Mouse (Mus musculus): Measurements from ENCODE around the gene Kif17.
A peak's percentile ranks its signal among the peaks of the same experiment; 100 is the strongest.

Gene Kif17

DNA sequence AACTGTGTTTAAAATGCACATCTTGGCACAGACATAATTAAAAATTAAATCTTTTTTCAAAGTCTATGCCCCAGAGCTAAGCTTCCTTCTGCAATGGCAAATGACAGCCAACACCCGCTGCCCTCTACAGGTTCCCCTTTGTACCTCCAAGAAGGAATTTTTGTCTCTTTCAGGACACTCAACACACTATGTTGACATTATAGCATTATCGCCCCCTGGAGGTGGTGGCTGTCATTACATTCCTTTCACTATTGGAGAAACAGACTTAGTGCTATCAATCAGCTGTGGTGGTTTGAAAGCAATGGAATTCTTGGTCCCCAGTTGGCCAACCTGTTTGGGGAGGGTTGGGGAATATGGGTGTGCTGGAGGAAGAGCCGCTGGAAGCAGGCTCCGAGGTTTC lies 89.7 kb downstream of the Kif17 start:
- peak; percentile 50 for DNase-seq (ENCODE audit: low read depth, low spot score)

DNA sequence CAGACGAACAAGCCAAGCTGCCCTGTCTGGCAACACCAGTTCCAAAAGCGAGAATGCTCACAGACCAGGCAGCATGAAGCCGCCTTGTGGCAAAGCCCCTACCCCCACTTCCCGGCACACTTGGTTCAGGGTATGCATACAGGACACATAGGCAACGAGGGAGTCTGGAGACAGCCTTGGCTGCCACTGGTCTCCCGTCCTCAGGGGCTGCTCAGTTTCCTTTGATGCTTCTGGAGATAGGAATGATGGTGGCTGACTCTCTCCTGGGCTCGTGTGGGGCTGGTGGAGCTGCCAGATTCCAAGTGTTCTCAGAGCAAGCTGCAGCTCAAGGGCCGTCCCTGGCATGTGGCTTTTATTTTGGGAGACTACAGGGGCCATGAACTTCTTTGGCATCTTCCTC lies 91.2 kb downstream of the Kif17 start:
- no peak for DNase-seq (ENCODE audit: low read depth, low spot score)

GRCm38 (mm10) chr4:138342048-138342447 lies 91.8 kb downstream of the Kif17 start:
- DNase-seq (ENCODE audit: low read depth, low spot score): no peak

DNA sequence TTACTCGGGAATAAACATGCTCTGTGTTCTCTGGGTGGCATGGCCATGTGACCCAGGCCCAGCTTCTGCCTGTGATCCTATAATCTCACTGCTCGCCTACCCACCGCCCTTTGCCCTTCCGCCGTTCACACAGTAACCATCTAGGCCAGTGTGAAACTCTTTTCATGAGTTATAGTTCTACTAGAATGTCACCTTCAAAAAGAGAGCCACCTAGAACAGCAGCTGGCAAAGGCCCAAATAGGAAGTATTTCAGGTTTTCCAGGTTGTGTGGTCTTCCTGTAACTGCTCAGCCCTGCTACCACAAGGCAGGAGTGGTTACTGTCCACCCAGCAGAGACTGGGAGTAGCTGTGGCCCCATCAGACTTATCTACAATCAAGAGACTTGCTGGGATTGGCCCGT lies 92.5 kb downstream of the Kif17 start:
- no peak for DNase-seq (ENCODE audit: low read depth, low spot score)

DNA sequence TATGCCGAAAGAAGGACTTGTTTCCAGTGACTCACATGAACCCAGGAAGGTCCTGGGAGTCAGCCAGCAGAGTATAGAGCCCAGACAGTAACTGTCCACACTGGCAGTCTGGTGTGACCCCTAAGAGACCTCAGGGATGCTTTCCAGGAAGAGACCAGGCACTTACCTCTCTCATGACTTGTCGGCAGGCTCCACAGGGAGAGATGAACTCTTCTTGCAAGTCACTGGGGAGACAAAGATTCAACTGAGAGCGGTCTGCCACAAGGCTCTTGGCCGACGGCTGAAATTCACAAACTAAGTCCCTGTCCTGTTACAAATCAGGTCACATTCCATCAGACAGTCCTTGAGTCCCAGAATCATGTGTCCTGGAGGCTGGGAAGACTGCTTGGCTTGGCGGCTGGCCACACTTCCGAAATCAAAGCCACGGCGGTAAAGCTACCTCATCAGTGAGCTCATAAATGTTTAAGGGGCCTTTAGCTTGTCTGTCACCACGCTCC lies 93.2 kb downstream of the Kif17 start:
- no peak for DNase-seq (ENCODE audit: low read depth, low spot score)

DNA sequence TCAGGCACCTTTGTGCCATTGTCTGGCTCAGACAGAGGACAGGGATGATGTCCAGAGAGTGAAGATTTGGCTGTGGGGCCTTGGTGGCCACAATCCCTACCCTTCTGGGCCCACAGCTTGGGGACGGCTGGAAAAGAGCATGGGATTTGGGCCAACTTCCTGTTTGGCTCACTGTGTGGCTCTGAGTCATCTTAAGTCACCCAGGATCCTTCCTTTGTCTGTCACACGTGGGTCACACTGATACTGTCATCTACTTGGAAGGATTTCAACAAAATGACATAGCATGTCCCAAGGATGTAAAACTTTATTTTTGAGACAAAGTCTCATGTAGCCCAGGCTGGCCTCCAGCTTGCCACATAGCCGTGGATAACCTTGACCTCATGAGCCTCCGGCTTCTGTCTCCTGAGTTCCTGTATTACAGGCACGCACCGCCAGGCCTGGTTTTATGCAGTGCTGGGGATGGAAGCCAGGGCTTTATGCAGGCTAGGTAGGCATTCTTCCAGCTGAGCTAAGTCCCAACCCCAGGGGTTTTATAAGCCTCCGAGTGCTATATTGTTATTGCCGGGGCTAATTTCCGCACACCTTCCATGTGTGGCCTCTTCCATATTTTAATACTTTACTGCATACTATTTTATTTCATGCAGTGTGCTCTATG lies 94.8 kb downstream of the Kif17 start:
- no peak for DNase-seq (ENCODE audit: low read depth, low spot score)

DNA sequence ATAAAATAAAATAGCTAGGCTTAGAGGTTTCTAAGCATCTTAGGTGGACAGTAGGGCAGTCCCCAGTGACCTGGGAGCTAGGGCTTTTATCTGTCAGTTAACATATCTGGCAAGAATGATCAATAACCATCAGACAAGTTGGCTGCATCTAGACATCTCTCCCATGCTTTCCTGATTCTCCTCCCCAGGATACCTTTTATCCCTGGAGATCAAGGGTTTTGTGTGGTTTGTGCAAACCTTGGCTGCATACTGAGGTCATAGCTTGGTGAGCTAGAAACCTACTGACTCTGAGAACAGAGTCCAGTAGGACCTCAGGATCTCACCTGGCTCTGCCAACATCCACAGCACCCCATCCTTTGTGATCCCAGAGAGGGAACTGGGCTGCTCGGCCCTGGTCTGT lies 97.0 kb downstream of the Kif17 start:
- no peak for DNase-seq (ENCODE audit: low read depth, low spot score)

- DNase-seq (ENCODE audit: low read depth, low spot score): no peak
Observed at GRCm38 (mm10) chr4:138348716-138349115, 98.5 kb downstream of the Kif17 start.
